11 mouse cellular contexts compared by ENCODE assay signal in the genomic region with DNA sequence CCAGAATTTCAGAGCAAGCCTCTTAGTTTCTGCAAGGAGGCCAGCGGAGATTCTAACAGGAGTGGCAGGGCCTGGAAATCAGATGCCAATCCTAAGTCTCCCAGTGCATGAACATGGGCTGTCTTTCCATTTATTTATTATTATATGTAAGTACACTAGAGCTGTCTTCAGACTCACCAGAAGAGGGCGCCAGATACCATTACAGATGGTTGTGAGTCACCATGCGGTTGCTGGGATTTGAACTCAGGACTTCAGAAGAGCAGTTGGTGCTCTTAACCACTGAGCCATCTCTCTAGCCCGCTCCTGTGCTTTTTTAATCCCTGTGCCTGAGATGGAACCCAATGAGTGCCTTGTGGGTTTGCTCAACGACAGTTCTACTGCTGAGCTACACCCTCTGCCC. TPM values are rescaled to one million over a fixed set of nuclear protein-coding genes. Genes with fewer than 3 reads are reported as not detected.
DNase-seq lines count a peak whose midpoint lies in the region; ATAC-seq and TF ChIP-seq lines count a peak whose summit lies in the region.
"Had no signal": no experiment of that assay in that cellular context is flagged by ENCODE, and none has a peak within 500 bp of the region (broad histone marks: within the 10 kb centered on the region; RNA-seq: fewer than 3 reads in every experiment).

No protein-coding gene starts in this region.

- no peaks in the 10 kb centered on the region for H3K27me3 ChIP-seq in heart, postnatal 0 days (ENCODE audit: control insufficient read depth, insufficient read depth, low read length)
- no peaks in the 10 kb centered on the region for H3K27me3 ChIP-seq in midbrain, embryonic 13.5 days
- no peaks in the 10 kb centered on the region for H3K27me3 ChIP-seq in midbrain, embryonic 11.5 days (ENCODE audit: control insufficient read depth, insufficient read depth, low read length)
- peaks cover 18% of the 10 kb centered on the region for H3K27me3 ChIP-seq in CH12.LX (replicated peaks)
- no peaks in the 10 kb centered on the region for H3K27me3 ChIP-seq in kidney, embryonic 16.5 days (ENCODE audit: insufficient read depth, low read length)
- H3K27me3 ChIP-seq: lung, embryonic 15.5 days had no signal

- no peak for ATAC-seq in heart, postnatal 0 days (ENCODE audit: insufficient read depth, low read depth)
- no peak for ATAC-seq in midbrain, embryonic 13.5 days
- no peak for ATAC-seq in midbrain, embryonic 11.5 days (ENCODE audit: low FRiP score)
- no peak for ATAC-seq in kidney, embryonic 16.5 days (ENCODE audit: low FRiP score, low TSS enrichment)

- DNase-seq in heart, postnatal 0 days (ENCODE audit: low spot score) = no peak
- no peak for DNase-seq in heart, postnatal 4 days
- no peak for DNase-seq in midbrain, embryonic 11.5 days (ENCODE audit: low spot score, missing footprints)
- DNase-seq in CH12.LX (ENCODE audit: extremely low read depth) = no peak
- no peak for DNase-seq in brain, embryonic 14.5 days (ENCODE audit: low read depth)
- no peak for DNase-seq in frontal cortex, postnatal 10 days (ENCODE audit: low spot score in 2 of 2)
- DNase-seq: gastrocnemius, postnatal 36 days; kidney, postnatal 10 days had no signal

- dilution Hi-C loops in CH12.LX (cut with MboI; ENCODE audit: extremely low pct_ligation_motif_present, extremely low pct_unique_long_range_greater_than_20kb, low sequenced_read_pairs) = no loop called here

- no peak overlapping the region for H3K9ac ChIP-seq in heart, postnatal 0 days (replicated peaks; ENCODE audit: low read depth, low read length)
- 0 out of 2 replicates have a peak overlapping the region, but pooled peaks have one; percentile 1 for H3K9ac ChIP-seq in midbrain, embryonic 13.5 days (replicated peaks)
- no peak overlapping the region for H3K9ac ChIP-seq in midbrain, embryonic 11.5 days (ENCODE audit: low read length)
- no peak overlapping the region for H3K9ac ChIP-seq in CH12.LX (ENCODE audit: insufficient read depth, low read depth)
- no peak overlapping the region for H3K9ac ChIP-seq in kidney, embryonic 16.5 days (replicated peaks; ENCODE audit: low read length)
- H3K9ac ChIP-seq: lung, embryonic 15.5 days had no signal

- no peak for TF ChIP-seq POLR2A in CH12.LX (IDR thresholded peaks at IDR 0.05; ENCODE audit: low read depth, low read length)
- no peak for TF ChIP-seq POLR2A in brain, embryonic 14.5 days (IDR thresholded peaks at IDR 0.05; ENCODE audit: borderline replicate concordance, extremely low read depth, insufficient read depth, insufficient read length, poor library complexity, severe bottlenecking)

- in situ Hi-C loops in CH12.LX (cut with MboI; ENCODE audit: low pct_ligation_motif_present, low pct_unique_long_range_greater_than_20kb, low sequenced_read_pairs) = no loop called here

- H3K4me3 ChIP-seq in heart, postnatal 0 days (ENCODE audit: low read depth, low read length) = no peak overlapping the region
- no peak overlapping the region for H3K4me3 ChIP-seq in midbrain, embryonic 13.5 days (replicated peaks)
- no peak overlapping the region for H3K4me3 ChIP-seq in midbrain, embryonic 11.5 days (ENCODE audit: low read depth, low read length)
- H3K4me3 ChIP-seq in CH12.LX (replicated peaks in 1 of 3; ENCODE audit: low read depth in 2 of 3, low read length in 2 of 3, poor library complexity in 1 of 3) = no peak overlapping the region
- H3K4me3 ChIP-seq in kidney, embryonic 16.5 days (ENCODE audit: low read length) = no peak overlapping the region
- H3K4me3 ChIP-seq: lung, embryonic 15.5 days had no signal

- TF ChIP-seq EP300 in heart, postnatal 0 days (IDR thresholded peaks at IDR 0.05; ENCODE audit: low read depth) = no peak
- no peak for TF ChIP-seq EP300 in CH12.LX (IDR thresholded peaks at IDR 0.05; ENCODE audit: low read length)

- H3K4me1 ChIP-seq in heart, postnatal 0 days (ENCODE audit: control insufficient read depth, insufficient read depth) = peaks cover 15% of the 10 kb centered on the region
- peaks cover 53% of the 10 kb centered on the region for H3K4me1 ChIP-seq in midbrain, embryonic 13.5 days (replicated peaks)
- H3K4me1 ChIP-seq in midbrain, embryonic 11.5 days (ENCODE audit: control insufficient read depth, insufficient read depth, low read length) = peaks cover 23% of the 10 kb centered on the region
- H3K4me1 ChIP-seq in CH12.LX (ENCODE audit: control insufficient read depth in 1 of 2, insufficient read depth in 2 of 2) = peaks cover 3 to 22% of the 10 kb centered on the region in 2 experiments; a peak in 3 of 4 replicates
- H3K4me1 ChIP-seq in kidney, embryonic 16.5 days (ENCODE audit: insufficient read depth, low read length) = peaks cover 40% of the 10 kb centered on the region

- no peak overlapping the region for H3K4me2 ChIP-seq in heart, postnatal 0 days (ENCODE audit: low read depth, low read length)
- H3K4me2 ChIP-seq in midbrain, embryonic 13.5 days (replicated peaks) = no peak overlapping the region
- H3K4me2 ChIP-seq in midbrain, embryonic 11.5 days = no peak overlapping the region
- H3K4me2 ChIP-seq in CH12.LX (ENCODE audit: insufficient read depth, low read depth, poor library complexity, severe bottlenecking) = no peak overlapping the region
- no peak overlapping the region for H3K4me2 ChIP-seq in kidney, embryonic 16.5 days (replicated peaks; ENCODE audit: low read depth, low read length)
- H3K4me2 ChIP-seq: lung, embryonic 15.5 days had no signal

- TF ChIP-seq CTCF in heart, postnatal 0 days (IDR thresholded peaks at IDR 0.05; ENCODE audit: low read depth) = peak; percentile 31
- TF ChIP-seq CTCF in CH12.LX (conservative IDR thresholded peaks at IDR 0.05 in 1 of 2, IDR thresholded peaks at IDR 0.05 in 1 of 2; ENCODE audit: low read depth in 2 of 2, low read length in 2 of 2) = peak; percentile 22 to 50; a peak in 3 of 4 replicates
- TF ChIP-seq CTCF in brain, embryonic 14.5 days (IDR thresholded peaks at IDR 0.05; ENCODE audit: borderline replicate concordance, extremely low read depth, insufficient read depth, insufficient read length) = peak; percentile 23; the same call in 1 of the 2 replicates

- H3K79me2 ChIP-seq in CH12.LX (replicated peaks; ENCODE audit: control insufficient read depth, extremely low read depth, insufficient read depth, poor library complexity, severe bottlenecking) = no peaks in the 10 kb centered on the region

- 74% methylated on average over 5 of the region's 5 CpGs for WGBS in heart, postnatal 0 days
- 86% methylated on average over 5 of the region's 5 CpGs for WGBS in midbrain, embryonic 13.5 days
- WGBS in midbrain, embryonic 11.5 days = 80% methylated on average over 5 of the region's 5 CpGs
- 79% methylated on average over 5 of the region's 5 CpGs for WGBS in kidney, embryonic 16.5 days

- H3K27ac ChIP-seq in heart, postnatal 0 days (ENCODE audit: low read depth) = no peak overlapping the region
- H3K27ac ChIP-seq in midbrain, embryonic 13.5 days = no peak overlapping the region
- H3K27ac ChIP-seq in midbrain, embryonic 11.5 days (ENCODE audit: low read depth, low read length) = no peak overlapping the region
- H3K27ac ChIP-seq in CH12.LX (ENCODE audit: insufficient read depth, low read depth) = no peak overlapping the region
- no peak overlapping the region for H3K27ac ChIP-seq in kidney, embryonic 16.5 days (ENCODE audit: low read length)
- H3K27ac ChIP-seq: lung, embryonic 15.5 days had no signal

- TF ChIP-seq RAD21 in CH12.LX (IDR thresholded peaks at IDR 0.05; ENCODE audit: low read depth, low read length) = no peak; the same call in 1 of the 2 replicates

- no peaks in the 10 kb centered on the region for H3K36me3 ChIP-seq in heart, postnatal 0 days (replicated peaks; ENCODE audit: control insufficient read depth, insufficient read depth, low read length)
- H3K36me3 ChIP-seq in midbrain, embryonic 13.5 days = no peaks in the 10 kb centered on the region
- no peaks in the 10 kb centered on the region for H3K36me3 ChIP-seq in midbrain, embryonic 11.5 days (ENCODE audit: control insufficient read depth, insufficient read depth, low read length)
- no peaks in the 10 kb centered on the region for H3K36me3 ChIP-seq in CH12.LX (replicated peaks in 1 of 2; ENCODE audit: control insufficient read depth in 1 of 2, insufficient read depth in 1 of 2, low read length in 1 of 2)
- H3K36me3 ChIP-seq in kidney, embryonic 16.5 days (ENCODE audit: insufficient read depth, low read length) = no peaks in the 10 kb centered on the region
- H3K36me3 ChIP-seq: lung, embryonic 15.5 days had no signal

- H3K9me3 ChIP-seq in heart, postnatal 0 days (replicated peaks; ENCODE audit: control insufficient read depth, low read length) = no peaks in the 10 kb centered on the region
- no peaks in the 10 kb centered on the region for H3K9me3 ChIP-seq in midbrain, embryonic 13.5 days
- H3K9me3 ChIP-seq in midbrain, embryonic 11.5 days (ENCODE audit: control insufficient read depth, low read length) = no peaks in the 10 kb centered on the region
- H3K9me3 ChIP-seq in CH12.LX (replicated peaks; ENCODE audit: low read length) = no peaks in the 10 kb centered on the region
- no peaks in the 10 kb centered on the region for H3K9me3 ChIP-seq in kidney, embryonic 16.5 days (ENCODE audit: low read length)
- H3K9me3 ChIP-seq: lung, embryonic 15.5 days had no signal

RNA-seq across cellular contexts. Expression of gene Fam222a, which starts 36.2 kb away (rescaled TPM):
- 0.97 and 5.0 TPM in 2 replicates for total RNA-seq in heart, postnatal 0 days (2014; rRNA removed; ENCODE audit: low replicate concordance)
- polyA plus RNA-seq in heart, postnatal 0 days (2015; fragmentation: Nextera tagmentation; extraction: Ambion mirVana) = 0.97 and 1.3 TPM in 2 replicates
- total RNA-seq in heart, postnatal 4 days (2021) = 1 to 10 TPM; 6.0 to 7.0 TPM
- polyA plus RNA-seq in midbrain, embryonic 13.5 days (2015; fragmentation: Nextera tagmentation; extraction: Ambion mirVana) = 5.1 and 6.1 TPM in 2 replicates
- 5.8 and 6.7 TPM in 2 replicates for polyA plus RNA-seq in midbrain, embryonic 11.5 days (2014; fragmentation: Nextera tagmentation; extraction: Ambion mirVana)
- total RNA-seq in CH12.LX (2012; rRNA removed) (not detected in 2 replicates), CH12.LX (2014; rRNA removed) (not detected in 2 replicates)
- polyA plus RNA-seq in CH12.LX (2012; ENCODE audit: insufficient read length, low read depth) = 0.13 and 0.14 TPM in 2 replicates
- 13.6 and 16.6 TPM in 2 replicates for polyA plus RNA-seq in brain, embryonic 14.5 days (2012; rRNA removed)
- polyA plus RNA-seq in kidney, embryonic 16.5 days (2015; fragmentation: Nextera tagmentation; extraction: Ambion mirVana) = 4.1 and 4.5 TPM in 2 replicates

RNA-seq across cellular contexts. Expression of gene Trpv4, which starts 54.2 kb away (rescaled TPM):
- total RNA-seq in heart, postnatal 0 days (2014; rRNA removed; ENCODE audit: low replicate concordance) = 2.3 and 3.4 TPM in 2 replicates
- polyA plus RNA-seq in heart, postnatal 0 days (2015; fragmentation: Nextera tagmentation; extraction: Ambion mirVana) = 0.87 and 0.93 TPM in 2 replicates
- 1 to 10 TPM; 2.8 to 3.1 TPM for total RNA-seq in heart, postnatal 4 days (2021)
- polyA plus RNA-seq in midbrain, embryonic 13.5 days (2015; fragmentation: Nextera tagmentation; extraction: Ambion mirVana) = 0.39 and 0.46 TPM in 2 replicates
- 0.26 TPM in 1 of 2 replicates, not detected in the other for polyA plus RNA-seq in midbrain, embryonic 11.5 days (2014; fragmentation: Nextera tagmentation; extraction: Ambion mirVana)
- total RNA-seq in CH12.LX (2012; rRNA removed) (0.13 TPM in 1 of 2 replicates, not detected in the other), CH12.LX (2014; rRNA removed) (not detected in 2 replicates)
- polyA plus RNA-seq in CH12.LX (2012; ENCODE audit: insufficient read length, low read depth) = 0.22 and 0.24 TPM in 2 replicates
- polyA plus RNA-seq in brain, embryonic 14.5 days (2012; rRNA removed) = 1.5 and 1.7 TPM in 2 replicates
- polyA plus RNA-seq in kidney, embryonic 16.5 days (2015; fragmentation: Nextera tagmentation; extraction: Ambion mirVana) = 33.4 and 33.6 TPM in 2 replicates

Comparison
In these comparisons a context has a peak if more than half of its experiments do, and no peak if none do; other contexts are left out.
1. RNA of gene Trpv4, which starts 54.2 kb away (polyA plus RNA-seq): 33.4 to 33.6 TPM in kidney, embryonic 16.5 days; 1.5 to 1.7 TPM in brain, embryonic 14.5 days, 0.87 to 0.93 TPM in heart, postnatal 0 days, 0.39 to 0.46 TPM in midbrain, embryonic 13.5 days, 0.26 TPM in midbrain, embryonic 11.5 days and 0.22 to 0.24 TPM in CH12.LX; every median in the first group is over 10 times any median in the second.
2. Peak in every context shown above with its lines, with median percentiles within 50 percentile points of each other: CTCF ChIP-seq.